Mouse (Mus musculus) heart, adult 18-20 months (tissue): ENCODE results near the gene Ntrk2. TPM values are rescaled to one million over a fixed set of nuclear protein-coding genes. Genes with fewer than 3 reads are reported as not detected.

Experiments used
- DNase-seq, 2 experiments: peaks; one replicate each; pipeline ENCODE4 v3.0.0; 2021 to 2022; ENCODE audit warnings: mixed read lengths in 1 of 2
- total RNA-seq, 2 experiments: library from RNA; stranded (reverse); gene quantifications; 2 replicates each; pipeline ENCODE4 v1.2.3; 2021

Ntrk2 gene
- total RNA-seq, 2 experiments from 2014 or later = 1.2 to 4.8 TPM

DNA sequence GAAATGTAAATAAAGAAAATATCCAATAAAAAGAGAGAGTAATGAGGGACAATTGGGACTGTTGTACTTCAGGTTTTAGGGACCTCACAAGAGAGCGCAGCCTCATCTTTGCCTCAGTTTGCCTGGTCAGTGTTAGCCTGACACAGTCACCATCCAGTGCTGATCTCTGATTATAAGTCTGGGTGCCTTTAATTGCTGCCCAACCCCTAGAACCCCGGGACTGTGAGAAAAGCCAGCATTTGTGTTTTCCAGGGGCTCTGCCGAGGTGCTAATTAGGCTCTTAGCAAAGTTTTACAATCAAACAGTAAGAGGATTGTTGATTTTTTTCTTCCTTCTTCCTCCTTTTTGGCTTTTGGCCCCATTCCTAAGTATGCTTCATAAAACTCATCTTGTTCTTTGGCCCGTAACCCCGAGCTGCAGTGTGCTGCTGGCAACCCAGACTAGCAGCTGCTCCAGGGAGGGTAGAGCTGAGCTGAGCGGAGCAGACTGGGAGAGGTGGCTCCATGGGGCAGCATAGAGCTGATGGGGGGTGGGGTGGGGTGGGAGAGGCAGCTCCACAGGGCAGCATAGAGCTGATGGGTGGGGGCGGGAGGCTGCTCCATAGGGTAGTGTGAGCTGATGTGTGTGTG, 34.5 kb downstream of the Ntrk2 start:
- peak; percentile 34 to 50 for DNase-seq

DNA sequence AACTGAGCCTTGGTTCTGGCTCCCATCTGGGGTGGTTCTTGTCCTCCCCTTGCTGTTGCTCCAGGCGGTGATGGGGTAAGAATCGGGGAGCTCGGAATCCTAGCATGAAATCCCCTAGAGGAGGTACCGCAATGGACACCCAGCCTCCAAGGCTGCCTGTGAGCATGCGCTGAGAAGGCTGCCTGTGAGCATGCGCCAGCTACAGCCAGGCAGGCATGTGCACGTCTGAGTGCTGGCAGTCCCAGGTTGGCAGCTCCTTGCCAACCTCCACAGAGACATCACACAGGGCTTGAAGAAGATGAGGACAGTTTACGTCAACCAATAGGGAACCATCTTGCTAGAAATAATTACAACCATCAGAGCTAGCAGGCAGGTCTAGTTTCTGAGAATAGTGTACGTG, 37.5 kb downstream of the Ntrk2 start:
- no peak for DNase-seq

DNA sequence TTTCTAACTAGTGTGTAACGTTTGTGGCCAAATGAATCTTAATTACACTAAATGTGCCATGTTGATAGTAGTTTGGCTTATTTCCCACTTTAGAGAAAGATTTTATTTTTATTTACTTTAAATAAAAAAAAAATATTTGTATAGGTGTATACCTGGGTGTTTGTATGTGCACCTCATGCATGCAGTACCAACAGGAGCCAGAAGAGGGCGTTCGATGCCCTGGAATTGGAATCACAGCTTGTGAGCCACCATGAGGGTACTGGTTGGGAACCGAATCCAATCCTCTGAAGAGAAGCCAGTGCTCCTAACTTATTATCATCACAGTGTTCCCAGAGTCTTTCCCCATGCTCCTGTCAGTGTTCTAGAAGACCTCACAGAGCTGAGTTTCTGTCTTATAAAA, 42.2 kb downstream of the Ntrk2 start:
- DNase-seq = no peak

DNA sequence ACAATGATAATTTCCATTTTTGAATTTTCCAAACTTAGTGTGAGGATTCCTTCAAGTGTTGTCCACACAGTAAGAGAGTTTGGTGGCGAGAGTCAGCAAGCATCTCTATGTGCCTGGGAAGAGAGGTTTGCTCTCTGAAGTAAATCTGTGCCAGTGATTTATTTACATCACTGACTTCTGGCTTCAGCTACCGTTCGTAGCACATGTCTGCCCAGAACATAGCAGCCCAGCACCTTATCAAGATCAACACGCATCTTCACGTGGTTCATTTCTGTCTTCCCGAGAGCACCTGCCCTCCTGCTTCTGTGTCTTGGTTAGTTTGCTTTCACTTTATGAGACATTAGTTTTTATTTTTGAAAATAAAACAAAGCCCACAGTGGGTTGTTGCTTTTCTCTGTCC, 47.3 kb downstream of the Ntrk2 start:
- peak in 1 of 2 experiments; percentile 7 for DNase-seq

DNA sequence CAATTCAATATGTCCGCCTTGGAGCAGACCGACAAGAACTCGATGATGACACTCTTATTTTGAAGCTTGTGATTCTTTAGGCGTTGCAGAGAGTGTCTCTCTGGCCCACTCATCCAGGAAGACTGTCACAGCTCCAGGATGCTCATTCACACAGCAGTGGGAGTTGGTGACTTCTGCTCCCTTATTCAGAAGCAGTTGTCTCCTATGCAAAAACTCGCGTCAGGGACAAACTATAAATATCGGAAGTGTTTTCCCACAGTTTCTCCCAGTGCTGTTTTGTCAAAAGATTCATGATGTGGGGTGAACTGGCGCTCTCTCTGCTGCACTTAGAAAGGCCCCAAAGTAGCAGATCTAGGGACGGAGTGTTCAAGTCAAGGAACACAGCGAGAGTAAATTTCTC, 59.9 kb downstream of the Ntrk2 start:
- no peak for DNase-seq

DNA sequence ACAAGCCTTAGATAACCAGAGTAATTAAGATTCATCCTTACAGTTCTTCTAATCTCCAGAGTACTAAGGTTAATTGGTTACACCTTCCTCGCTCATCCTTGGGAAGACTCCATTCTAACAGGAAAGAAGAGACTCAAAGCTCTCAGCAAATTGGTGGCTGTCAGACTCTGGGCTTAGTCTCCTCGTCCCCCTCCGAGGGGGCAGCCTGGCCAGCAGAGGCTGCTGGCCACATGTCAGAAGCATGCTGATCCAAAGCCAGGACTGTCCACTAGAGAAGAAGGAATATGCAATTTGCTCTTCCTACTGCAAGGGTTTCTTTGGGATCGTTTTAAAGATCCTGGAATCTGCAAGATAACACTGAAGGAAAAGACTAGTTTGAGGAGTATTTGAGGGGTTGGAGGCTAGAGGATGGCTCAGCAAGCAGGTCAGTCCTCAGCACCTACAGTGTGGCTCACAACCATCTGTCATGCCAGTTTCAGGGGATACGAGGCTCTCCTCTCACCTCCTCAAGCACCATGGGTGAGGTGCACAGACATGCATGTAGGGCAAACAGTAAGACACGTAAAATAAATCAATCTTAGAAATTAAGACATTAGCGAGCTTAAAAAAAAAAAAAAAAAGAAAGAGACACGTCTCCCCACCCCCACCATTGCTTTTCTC, 60.5 kb downstream of the Ntrk2 start:
- DNase-seq = no peak

DNA sequence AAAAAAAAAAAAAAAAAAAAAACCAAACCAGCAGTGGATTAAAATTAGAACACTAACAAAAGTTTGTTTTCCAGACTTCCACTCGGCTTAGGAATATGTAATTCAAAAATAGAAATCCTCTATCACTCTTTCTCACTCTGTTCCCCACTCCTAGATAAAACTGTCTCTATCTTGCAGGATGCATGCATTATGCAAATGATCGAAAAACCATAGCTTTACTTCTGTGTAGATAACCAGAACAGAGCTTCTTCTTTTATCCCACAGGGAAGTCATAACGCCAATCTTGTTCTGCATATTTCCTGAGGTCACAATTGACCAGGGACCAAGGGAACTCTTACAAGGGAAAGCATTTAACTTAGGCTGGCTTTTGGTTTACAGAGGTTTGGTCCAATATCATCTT, 76.1 kb downstream of the Ntrk2 start:
- DNase-seq = no peak

DNA sequence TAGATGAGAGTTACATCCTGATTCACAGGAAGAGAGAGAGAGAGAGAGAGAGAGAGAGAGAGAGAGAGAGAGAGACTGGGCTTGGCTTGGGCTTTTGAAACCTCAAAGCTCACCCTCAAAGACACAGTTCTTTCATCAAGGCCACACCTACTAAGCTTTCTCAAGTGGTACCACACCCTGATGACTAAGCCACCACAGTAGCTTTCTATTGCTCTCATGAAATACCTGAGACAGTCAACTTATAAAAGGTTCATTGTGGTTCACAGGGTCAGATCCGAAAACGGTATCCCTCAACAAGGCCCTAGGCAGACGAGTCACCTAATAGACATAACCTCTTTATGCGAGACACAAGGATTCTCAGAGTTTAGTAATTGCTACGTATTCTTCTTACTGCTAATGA, 76.5 kb downstream of the Ntrk2 start:
- DNase-seq = no peak

DNA sequence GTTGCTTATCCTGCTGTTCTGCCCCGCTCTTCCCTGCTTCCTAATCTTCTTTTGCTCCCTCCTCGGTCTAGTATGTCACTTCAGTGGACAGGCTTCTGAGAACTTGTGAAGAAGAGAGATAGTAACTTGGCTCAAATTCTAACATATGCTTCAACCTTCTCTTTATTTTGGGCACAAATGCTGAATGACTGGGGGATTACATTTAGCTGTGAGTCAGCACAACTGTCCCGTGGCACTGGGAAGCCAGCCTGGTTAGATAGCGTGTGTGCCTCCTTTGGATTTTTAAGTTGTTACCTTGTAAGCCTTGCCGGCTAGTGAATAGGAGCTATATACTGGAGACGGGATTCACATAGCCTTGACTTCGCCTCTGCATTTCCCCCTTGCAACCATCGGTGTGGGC, 79.7 kb downstream of the Ntrk2 start:
- DNase-seq = peak; percentile 4 to 15

DNA sequence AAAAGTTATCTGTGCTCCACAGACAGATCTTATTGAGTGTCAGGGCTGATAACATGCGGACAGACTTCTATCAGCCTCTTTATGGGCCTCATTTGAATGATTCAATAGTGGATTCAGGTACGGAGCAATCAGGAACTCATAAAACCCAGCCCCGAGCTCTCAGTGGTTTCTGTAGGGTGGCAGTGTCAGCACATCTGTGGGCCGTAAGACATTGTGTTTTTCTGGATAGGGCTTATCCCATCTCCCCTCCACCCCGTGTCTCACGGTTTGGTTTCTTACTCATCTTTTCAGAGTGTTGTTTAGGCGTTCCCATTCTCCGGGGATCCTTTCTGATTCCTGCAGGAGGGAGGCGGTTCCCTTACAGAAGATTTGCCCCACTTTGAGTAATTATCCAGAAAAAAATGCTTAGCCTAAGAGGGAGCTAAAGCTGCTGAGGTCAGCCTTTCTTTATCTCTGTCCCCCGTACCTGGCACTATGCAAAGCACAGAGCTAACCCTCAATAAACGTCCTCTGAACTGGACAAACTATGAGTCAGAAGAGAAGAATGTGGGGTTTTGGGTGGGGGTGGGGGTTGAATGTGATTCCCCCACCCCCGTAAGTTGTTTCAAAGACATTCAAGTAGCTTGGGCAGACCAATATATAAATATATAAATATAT, 90.0 kb downstream of the Ntrk2 start:
- no peak for DNase-seq

DNA sequence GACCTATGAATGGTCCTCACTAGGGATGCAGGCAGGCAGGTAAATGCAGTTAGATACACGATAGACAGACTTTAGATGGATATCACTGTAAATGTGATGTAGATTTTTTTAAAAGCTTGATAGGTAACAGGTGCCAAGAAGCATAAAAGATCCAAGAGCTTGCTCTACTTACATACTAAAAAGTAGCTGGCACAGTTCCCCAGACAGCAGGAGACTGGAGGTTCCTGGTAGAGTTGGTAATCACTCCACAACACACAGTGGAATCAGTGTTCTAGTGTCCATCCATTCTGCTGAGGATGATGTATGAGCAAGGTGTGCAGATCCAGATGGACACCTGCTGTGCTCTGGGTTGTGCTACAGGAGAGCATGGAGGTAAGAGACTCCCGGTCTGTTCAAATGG, 93.0 kb downstream of the Ntrk2 start:
- no peak for DNase-seq

DNA sequence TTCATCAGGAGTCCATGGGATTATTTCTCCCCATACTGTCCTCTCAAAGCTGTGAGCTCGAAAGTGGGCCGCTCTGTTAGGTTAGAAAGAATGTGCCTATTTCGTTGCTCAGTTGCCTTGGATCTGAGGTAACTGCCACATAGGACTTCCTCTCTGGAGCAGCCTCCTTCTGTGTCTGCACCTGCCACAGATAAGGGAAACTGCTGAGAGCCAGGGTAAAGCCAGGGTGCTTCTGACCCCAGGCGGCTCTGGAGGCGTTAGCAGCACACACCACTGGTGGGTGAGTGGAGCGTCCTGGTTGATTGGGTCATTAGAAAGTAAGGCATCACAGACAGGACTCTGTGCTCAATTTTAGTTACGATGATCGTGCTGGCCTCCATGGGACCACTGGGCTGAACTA, 95.9 kb downstream of the Ntrk2 start:
- no peak for DNase-seq

DNA sequence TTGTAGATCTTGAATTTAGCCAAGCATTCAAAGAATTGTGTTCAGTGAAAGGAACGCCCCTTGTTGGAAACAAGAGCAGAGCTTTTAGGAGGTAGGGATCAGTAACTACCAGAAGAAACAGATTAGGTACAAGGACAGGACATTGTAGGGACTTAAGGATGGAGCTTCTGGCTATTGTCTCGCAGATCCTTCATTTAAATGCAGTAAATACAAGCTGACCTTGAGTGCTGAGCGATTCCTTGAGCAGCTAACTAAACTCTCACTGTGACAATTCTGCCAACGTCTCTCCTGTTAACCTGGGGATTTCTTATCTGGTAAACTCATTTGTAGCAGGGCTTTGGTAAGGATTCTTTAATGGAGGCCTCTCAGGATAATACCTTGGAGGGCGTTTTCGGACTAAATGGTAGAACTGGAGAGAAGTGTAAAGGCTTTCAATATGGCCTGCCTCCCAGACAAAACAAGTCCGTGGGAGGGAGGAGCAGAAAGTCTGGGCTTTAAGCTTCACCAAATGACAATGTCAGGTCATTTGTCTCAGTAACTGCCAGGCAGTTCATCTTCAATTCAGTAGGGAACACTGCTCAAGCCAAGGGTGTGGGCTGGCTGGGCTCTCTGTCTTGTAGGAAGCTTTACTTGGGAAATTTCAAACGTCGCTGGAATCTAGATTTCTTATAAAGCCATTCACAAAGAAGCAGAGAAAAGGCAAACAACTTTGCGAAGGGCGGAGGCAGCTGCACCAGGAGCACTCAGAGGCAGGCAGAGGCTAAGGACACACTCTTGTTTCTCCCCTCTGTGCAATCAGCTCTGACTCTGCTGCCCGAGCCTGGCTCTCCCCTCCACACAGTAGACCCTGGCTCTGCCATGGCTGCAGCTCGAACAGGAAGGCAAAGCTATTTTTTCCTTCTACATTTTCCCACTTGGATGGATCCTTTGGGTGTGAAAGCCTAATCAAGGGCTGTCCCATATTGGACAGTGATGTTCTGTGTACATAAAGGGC, 98.7 kb downstream of the Ntrk2 start:
- no peak for DNase-seq

DNA sequence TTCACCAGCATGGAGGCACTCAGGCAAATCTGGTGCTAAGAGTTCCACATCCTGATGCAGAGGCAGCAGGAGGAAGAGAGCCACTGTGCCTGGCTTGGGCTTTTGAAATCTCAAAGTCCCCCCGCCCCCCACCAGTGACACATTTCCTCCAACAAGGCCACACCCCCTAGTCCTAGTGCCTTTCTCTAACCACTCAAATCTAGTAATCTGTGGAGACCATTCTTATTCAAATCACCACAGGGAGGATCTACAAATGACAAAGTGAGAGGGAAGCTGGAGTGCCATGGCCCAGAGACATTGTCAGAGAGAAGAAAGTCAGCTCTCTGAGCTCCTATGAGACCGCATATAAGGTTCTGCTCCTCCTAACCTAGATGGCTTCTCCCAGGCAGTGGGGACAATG, 105.6 kb downstream of the Ntrk2 start:
- no peak for DNase-seq

DNA sequence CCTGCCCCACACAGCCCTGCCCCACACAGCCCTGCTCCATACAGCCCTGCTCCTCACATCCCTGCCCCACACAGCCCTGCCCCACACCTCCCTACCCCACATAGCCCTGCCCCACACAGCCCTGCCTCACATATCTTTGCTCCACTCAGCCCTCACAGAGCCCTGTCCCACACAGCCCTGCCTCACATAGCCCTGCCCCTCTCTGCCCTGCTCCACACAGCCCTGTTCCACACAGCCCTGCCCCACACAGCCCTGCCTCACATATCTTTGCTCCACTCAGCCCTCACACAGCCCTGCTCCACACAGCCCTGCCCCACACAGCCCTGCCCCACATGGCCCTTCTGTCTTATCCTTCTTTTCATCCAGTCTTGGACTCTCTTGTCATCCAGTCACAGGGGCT, 106.2 kb downstream of the Ntrk2 start:
- DNase-seq = no peak

DNA sequence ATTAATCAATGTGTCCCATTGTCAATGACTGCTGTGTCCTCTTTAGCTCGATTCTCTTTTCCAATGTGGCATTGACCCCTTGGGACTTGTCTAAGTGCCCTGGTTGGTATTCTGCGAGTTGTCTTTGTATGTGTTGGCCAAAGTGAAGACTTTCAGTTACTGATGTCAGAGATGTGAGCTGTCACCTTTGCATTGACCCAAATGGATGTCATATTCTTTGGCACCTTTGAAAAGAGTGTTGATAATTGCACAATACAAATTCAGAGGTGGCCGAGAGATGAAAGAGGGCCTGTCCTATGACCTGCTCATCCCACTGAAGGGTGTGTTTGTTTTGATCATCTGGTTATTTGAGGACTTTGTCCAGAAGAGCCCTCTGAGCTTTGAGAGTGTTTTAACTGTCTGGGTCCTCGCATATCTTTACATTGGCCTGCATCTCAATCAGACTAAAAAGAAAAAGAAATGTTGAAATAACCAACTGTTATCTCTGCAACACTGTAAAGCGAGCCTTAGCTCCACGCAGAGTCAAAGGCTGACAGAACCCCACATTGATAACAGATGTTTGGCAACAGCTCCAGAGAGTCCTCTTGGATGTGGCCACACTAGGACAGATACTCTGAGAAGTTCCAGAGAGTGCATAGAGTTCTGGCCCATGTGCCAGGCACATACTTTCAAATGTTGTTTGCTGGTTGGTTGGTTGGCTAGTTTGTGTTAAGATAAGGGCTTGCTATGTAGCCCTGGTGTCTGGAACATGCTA, 107.9 kb downstream of the Ntrk2 start:
- DNase-seq = no peak

DNA sequence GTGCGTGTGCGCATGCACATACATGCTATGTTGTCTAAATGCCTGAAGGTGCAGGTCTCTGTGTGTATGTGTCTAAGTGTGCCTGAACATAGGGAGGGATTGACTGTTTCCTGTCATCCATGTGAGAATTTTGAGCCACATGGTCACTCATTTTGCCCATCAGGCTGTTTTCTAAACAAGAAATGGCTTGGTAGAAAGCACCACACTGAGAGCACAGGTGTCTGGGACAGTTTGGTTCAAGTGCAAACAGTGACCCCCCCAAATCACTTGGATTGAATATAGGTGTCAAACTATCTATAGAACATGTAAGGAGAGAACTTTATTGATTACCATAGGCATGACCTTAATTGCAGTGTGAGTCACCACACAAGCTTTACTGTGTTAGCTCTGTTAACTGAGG, 110.0 kb downstream of the Ntrk2 start:
- DNase-seq = no peak

DNA sequence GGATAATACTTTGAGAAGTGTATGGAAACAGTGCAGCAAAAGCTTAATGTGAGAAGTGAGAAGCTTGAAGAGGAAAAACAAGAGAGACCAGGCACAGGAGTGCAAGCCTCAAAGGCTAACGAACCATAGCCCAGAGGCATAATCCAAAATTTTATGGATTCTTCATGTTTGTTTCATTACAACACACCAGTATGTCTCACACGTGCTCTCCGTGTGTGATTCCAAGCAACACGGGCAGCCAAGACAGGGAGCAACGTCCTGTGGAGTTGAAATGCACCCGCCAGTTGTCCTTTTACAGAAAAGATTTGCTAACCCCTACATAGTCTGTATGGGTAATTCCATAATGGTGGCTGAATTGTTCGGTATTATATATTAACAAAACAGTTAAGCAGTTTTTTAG, 113.9 kb downstream of the Ntrk2 start:
- DNase-seq = no peak

DNA sequence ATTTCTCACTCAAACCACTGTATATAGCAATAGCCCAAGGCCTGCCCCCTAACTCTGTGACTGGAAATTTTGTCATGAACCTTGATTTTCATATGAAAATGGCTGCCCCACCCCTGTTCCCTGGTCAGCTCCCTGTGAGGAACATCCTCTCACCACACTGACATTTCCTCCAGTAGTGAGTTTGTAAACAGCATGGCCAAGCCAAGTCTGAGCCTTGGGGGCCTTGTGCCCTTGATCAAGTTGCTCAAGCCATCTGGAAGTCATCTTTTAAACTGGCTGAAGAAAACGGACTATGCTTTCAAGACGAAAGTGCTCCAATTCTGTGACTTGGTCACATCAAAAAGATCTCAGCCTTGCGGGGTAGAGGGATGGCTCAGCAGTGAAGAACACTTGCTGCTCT, 114.9 kb downstream of the Ntrk2 start:
- DNase-seq = peak; percentile 14 to 57

DNA sequence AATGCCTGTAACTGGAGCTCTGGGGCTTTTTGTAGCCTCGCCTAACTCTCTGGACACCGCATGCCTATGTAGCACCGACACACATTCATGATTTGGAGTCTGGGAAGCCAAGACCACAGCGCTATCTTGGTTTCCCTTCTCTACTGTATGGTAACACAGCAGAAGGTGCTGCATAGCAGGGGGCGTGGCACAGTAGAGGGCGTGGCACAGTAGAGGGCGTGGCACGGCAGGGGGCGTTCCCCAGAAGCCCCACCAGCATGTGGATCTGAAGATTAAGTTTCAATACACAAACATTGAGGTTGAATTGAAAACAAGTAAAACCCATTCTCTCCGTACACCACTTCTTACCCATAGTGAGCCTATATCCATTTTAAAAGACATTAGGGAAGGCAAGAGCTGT, 115.3 kb downstream of the Ntrk2 start:
- DNase-seq = no peak

DNA sequence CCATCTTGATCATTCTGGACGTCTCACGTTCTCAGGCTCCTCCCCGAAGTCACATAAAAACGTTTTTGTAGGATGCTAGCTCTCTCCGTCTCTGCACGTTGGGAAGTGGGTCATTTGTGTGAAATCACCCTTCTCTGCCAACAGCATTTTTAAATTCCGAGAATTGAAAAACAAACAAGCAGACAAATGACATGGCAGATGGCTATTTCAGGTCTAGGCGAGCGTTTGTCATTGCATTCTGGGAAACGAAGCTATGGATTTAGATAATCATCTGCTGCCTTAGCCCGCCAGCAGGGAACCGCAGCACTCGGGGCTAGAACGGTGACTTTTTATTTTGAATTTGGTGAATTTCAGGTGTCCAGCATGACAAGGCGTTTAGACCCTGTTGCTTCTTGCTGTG, 115.8 kb downstream of the Ntrk2 start:
- DNase-seq = no peak

DNA sequence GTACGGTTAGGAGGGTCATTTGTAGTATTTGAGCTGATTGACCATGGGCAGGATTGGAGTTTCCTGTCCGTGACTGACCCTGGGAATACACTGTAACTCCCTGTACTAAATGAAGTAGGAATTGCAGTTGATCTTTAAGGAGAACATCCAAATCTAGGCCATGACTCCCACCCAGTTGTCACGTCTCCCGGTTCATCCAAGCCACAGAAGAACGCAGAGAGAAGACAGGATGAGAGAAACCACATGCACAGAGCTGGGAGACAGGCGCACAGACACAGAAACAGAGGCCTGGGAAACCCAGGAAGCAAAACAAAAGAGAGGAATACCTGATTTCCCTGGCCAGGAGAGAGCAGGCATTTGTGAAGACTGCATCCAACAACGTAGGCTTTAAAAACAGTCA, 117.1 kb downstream of the Ntrk2 start:
- no peak for DNase-seq
